Mouse (Mus musculus) liver, embryonic 14.5 days (tissue): Measurements from ENCODE around the gene Rhoj. TPM values are rescaled to one million over a fixed set of nuclear protein-coding genes. Genes with fewer than 3 reads are reported as not detected.

Source experiments
- ATAC-seq: fragments of 200-750 bp; cut with Nextera tagmentation; 2 replicates; pipeline ENCODE4 v1.8.0; 2017; ENCODE audit warnings: moderate number of reproducible peaks, mild to moderate bottlenecking, moderate library complexity; ENCODE audit not compliant: insufficient read depth
- DNase-seq, 3 experiments: peaks; one replicate each; pipeline ENCODE4 v3.0.0-alpha.2; 2012 to 2013; ENCODE audit warnings: low read depth in 3 of 3, low spot score in 3 of 3
- H3K27ac ChIP-seq: fragments of 300-500 bp; sonication (generic); 2 replicates; pipeline ENCODE4 v1.5.1; 2014; ENCODE audit warnings: moderate library complexity, mild to moderate bottlenecking, control low read depth, inconsistent platforms
- H3K27me3 ChIP-seq: fragments of 300-500 bp; sonication (generic); 2 replicates; pipeline ENCODE4 v1.6.1; 2014; ENCODE audit warnings: mild to moderate bottlenecking, low read length, moderate library complexity; ENCODE audit not compliant: control insufficient read depth, insufficient read depth
- H3K36me3 ChIP-seq: fragments of 300-500 bp; sonication (generic); replicated peaks from 2 replicates; pipeline ENCODE4 v1.6.1; 2014; ENCODE audit warnings: low read depth; ENCODE audit not compliant: control insufficient read depth, insufficient read depth
- H3K4me1 ChIP-seq, 2 experiments: fragments of 200-500 bp in 1 of 2; fragments of 300-500 bp in 1 of 2; sonication (generic) in 1 of 2; replicated peaks; 2 replicates each; pipeline ENCODE4 v1.6.1; 2012 to 2014; ENCODE audit warnings: antibody characterized with exemption in 1 of 2, inconsistent platforms in 1 of 2, low read length in 1 of 2; ENCODE audit not compliant: control insufficient read depth in 2 of 2, insufficient read depth in 2 of 2
- H3K4me2 ChIP-seq: fragments of 300-500 bp; sonication (generic); 2 replicates; pipeline ENCODE4 v1.6.1; 2014; ENCODE audit warnings: low read depth, mild to moderate bottlenecking, control low read depth, moderate library complexity
- H3K4me3 ChIP-seq, 2 experiments: fragments of 200-500 bp in 1 of 2; fragments of 300-500 bp in 1 of 2; sonication (generic) in 1 of 2; 2 replicates each; pipeline ENCODE4 v1.5.1; 2012 to 2014; ENCODE audit warnings: low read depth in 2 of 2, low read length in 2 of 2, mild to moderate bottlenecking in 2 of 2, control low read depth in 1 of 2, inconsistent platforms in 1 of 2, moderate library complexity in 1 of 2; ENCODE audit not compliant: insufficient read depth in 1 of 2
- H3K9ac ChIP-seq: fragments of 300-500 bp; sonication (generic); replicated peaks from 2 replicates; pipeline ENCODE4 v1.6.1; 2014; ENCODE audit warnings: mild to moderate bottlenecking, control low read depth, moderate library complexity
- H3K9me3 ChIP-seq: fragments of 300-500 bp; sonication (generic); 2 replicates; pipeline ENCODE4 v1.6.1; 2016; ENCODE audit warnings: low read length, mixed read lengths; ENCODE audit not compliant: control insufficient read depth
- CTCF ChIP-seq: IDR thresholded peaks from 2 replicates; pipeline ENCODE4 v1.5.1; 2016; ENCODE audit warnings: antibody characterized with exemption, low read depth, control low read depth
- EP300 ChIP-seq: IDR thresholded peaks from 2 replicates; pipeline ENCODE4 v1.6.1; 2016; ENCODE audit warnings: antibody characterized with exemption, low read depth
- WGBS: fragments of 180-500 bp; shearing (Covaris S2); extraction: QIAGEN DNeasy Blood & Tissue Kit; methylation state at CpG from one replicate; pipeline ENCODE4 v1.1.7; 2014; ENCODE audit not compliant: insufficient replicate concordance; 5-methylcytosine and 5-hydroxymethylcytosine counted together
- polyA plus RNA-seq, 2 experiments: library from polyadenylated mRNA; depleted of rRNA in 1 of 2; stranded (reverse) in 1 of 2; unstranded in 1 of 2; fragments of >200 nt; fragmentation: Nextera tagmentation in 1 of 2; extraction: Ambion mirVana in 1 of 2; gene quantifications; 2 replicates each; pipeline versions ENCODE4 v1.2.1 to v1.2.3; 2012 to 2014

The Rhoj gene
- polyA plus RNA-seq, 2 experiments = 3.1 to 4.4 TPM

DNA sequence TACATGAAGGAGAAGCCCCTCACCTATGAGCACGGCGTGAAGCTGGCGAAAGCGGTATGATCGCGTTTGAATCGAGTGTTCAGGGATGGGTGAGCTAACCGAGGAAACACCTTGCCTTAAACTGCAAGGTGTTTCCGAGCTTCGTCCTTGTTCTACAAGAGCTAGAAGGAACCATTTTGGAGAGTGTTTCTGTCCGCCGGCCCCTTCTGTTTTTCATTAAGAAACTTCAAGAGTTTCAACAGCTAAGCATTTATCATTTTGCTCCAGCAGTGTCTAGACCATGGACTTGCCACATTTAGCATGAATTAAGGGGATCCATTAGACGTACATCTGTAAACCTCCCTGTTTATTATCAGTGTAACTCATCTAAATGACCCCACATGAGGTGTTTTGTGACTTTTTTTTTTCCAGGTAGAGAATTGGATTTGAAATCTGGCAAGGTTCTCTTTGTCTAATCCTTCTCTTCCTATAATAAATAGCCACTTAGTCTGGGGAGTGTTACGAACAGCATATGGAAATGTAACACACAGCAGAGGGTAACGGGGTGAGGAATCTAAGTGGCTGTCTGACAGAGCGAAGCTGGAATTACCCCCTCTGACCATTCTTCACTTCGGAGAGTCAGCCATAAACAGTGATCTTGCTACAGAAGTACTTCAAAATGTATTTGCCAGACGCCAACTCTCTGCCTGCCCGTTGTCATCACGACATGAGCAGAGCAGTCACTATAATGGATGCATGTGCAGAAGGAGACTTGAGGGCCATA lies 86.1 kb downstream of the Rhoj start:
- H3K4me1 ChIP-seq = no peaks in the 10 kb centered on the region
- WGBS = 75% methylated on average over 20 of the region's 20 CpGs

DNA sequence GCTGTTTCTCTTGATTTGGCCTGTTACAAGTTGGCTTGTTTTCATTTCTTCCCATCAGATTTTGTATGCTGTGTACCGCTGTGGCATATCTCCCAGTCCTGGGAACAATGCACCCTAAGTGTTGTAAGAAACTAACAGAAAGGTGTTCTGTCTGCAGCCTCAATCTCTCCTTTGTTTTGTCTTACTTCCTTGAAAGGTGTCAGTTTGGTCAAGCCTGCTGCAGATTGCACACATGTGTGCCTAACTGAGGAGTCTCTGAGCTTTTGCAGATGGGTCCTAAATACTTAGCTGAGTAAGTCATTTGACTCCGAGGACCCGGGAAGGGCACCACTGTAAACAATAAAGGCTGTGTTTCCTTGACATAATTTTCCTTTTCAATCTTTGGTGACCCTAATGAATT lies 88.5 kb downstream of the Rhoj start:
- WGBS = 72% methylated on average over 3 of the region's 3 CpGs
- no peak overlapping the region for H3K27ac ChIP-seq
- H3K9ac ChIP-seq = no peak overlapping the region
- ATAC-seq (no peak), DNase-seq (no peak)
- H3K4me2 ChIP-seq = no peak overlapping the region
- H3K4me1 ChIP-seq = no peaks in the 10 kb centered on the region
- no peaks in the 10 kb centered on the region for H3K27me3 ChIP-seq
- H3K4me3 ChIP-seq = no peak overlapping the region
- TF ChIP-seq EP300 (no peak), CTCF (no peak)
- no peaks in the 10 kb centered on the region for H3K9me3 ChIP-seq
- no peaks in the 10 kb centered on the region for H3K36me3 ChIP-seq

More for the DNA sequence above, 86.1 kb downstream of the Rhoj start:
- Histone ChIP-seq H3K4me2 (no peak overlapping the region), H3K9me3 (no peaks in the 10 kb centered on the region), H3K27me3 (no peaks in the 10 kb centered on the region), H3K9ac (no peak overlapping the region), H3K27ac (no peak overlapping the region), H3K36me3 (no peaks in the 10 kb centered on the region), H3K4me3 (no peak overlapping the region)
- ATAC-seq = no peak
- TF ChIP-seq CTCF (no peak), EP300 (no peak)
- DNase-seq = no peak

DNA sequence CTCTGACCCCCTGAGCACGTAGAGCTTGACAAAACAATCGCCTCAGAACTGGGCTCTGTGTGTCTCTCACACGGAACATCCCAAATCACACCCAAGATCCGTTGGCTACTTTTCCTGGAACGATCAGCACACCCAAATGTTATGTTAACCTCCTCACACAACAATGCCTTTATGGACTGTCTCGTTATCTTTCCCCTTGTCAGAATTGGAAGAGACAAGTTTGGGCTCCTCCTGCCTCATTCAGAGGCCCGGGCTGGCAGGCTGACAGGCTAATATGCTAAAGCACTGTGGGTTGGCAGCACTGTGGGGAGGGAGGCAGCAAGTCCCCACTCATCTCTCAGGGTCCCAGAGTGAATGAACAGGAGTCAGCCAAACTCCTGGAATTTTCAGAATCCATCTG lies 89.0 kb downstream of the Rhoj start:
- Histone ChIP-seq H3K9ac (no peak overlapping the region), H3K4me3 (no peak overlapping the region), H3K4me2 (no peak overlapping the region), H3K4me1 (no peaks in the 10 kb centered on the region), H3K36me3 (no peaks in the 10 kb centered on the region), H3K27me3 (no peaks in the 10 kb centered on the region), H3K27ac (no peak overlapping the region), H3K9me3 (no peaks in the 10 kb centered on the region)
- no peak for TF ChIP-seq CTCF
- no peak for TF ChIP-seq EP300
- DNase-seq (no peak), ATAC-seq (no peak)
- 61% methylated on average over 7 of the region's 7 CpGs for WGBS

DNA sequence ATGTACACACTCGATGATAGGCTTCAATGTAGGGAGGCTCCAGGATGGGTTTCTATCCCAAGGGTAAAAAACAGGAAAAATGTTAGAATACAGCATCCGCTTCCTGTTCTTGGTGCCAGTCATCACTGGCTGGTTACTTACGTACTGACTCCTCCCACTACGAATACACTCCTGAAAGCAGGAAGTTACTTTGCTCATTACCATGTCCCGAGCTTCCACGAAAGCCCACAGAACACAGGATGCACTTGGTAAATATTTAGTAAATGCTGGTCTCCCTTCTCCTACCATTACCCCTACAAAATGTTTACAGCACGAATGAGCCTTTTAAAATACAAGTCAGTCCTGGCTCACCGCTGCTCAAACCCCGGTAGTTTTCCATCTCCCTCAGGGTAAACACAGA lies 104.8 kb downstream of the Rhoj start:
- DNase-seq (no peak), ATAC-seq (no peak)
- TF ChIP-seq CTCF (no peak), EP300 (no peak)
- 50% methylated on average over 9 of the region's 9 CpGs for WGBS
- Histone ChIP-seq H3K4me2 (no peak overlapping the region), H3K9me3 (no peaks in the 10 kb centered on the region), H3K36me3 (no peaks in the 10 kb centered on the region), H3K4me1 (no peaks in the 10 kb centered on the region), H3K4me3 (no peak overlapping the region), H3K27me3 (no peaks in the 10 kb centered on the region), H3K27ac (no peak overlapping the region), H3K9ac (no peak overlapping the region)

DNA sequence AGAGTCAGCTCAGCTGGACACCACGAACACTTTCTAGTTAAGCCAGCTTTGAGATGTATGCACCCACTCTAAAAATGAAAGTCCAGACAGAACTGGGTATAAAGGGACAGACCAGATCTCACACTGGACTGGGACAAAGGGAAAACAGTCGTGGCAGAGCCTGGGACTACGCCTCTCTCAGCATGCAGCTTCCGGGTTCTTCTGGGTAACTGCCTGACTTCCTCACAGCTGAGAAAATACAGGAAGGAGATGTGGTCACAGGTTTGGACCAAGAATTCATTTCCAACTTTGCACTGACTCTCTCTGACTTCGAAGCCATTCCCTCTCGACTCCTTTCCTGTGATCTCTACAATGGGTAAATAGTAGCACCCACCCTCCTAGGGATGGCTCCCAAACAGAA lies 106.9 kb downstream of the Rhoj start:
- ATAC-seq (no peak), DNase-seq (no peak)
- Histone ChIP-seq H3K27ac (no peak overlapping the region), H3K4me1 (no peaks in the 10 kb centered on the region), H3K36me3 (no peaks in the 10 kb centered on the region), H3K27me3 (no peaks in the 10 kb centered on the region), H3K4me2 (no peak overlapping the region), H3K9me3 (no peaks in the 10 kb centered on the region), H3K4me3 (no peak overlapping the region), H3K9ac (no peak overlapping the region)
- 35% methylated on average over 6 of the region's 6 CpGs for WGBS
- TF ChIP-seq CTCF (no peak), EP300 (no peak)
